Mouse (Mus musculus): ENCODE results near the gene Hoxb6. TPM values are rescaled to one million over a fixed set of nuclear protein-coding genes. Genes with fewer than 3 reads are reported as not detected.
A peak's percentile ranks its signal among the peaks of the same experiment; 100 is the strongest.

Gene Hoxb6
- polyA plus RNA-seq, 1 experiment: 13.7 TPM

DNA sequence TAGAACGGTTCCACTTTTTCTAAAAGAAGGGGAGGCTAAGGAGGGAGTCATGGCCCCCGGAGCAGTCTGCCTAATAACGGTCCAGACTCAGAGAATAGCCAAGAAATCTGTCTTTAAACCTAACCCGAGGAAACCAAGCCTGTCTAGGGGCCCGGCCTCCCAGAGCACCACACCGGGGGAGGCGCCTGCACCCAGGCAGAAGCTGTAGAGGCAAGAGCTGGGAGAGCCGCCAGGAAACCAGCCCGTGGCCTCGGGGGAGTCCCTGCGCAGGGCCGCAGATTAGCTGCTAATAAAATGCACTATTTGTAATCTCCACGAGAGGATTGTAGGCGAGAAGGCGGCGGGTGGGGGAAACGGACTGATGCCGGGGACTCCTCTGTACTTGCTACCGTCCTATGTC is 22.4 kb upstream of the Hoxb6 start:
- no peak for DNase-seq (ENCODE audit: low spot score)

DNA sequence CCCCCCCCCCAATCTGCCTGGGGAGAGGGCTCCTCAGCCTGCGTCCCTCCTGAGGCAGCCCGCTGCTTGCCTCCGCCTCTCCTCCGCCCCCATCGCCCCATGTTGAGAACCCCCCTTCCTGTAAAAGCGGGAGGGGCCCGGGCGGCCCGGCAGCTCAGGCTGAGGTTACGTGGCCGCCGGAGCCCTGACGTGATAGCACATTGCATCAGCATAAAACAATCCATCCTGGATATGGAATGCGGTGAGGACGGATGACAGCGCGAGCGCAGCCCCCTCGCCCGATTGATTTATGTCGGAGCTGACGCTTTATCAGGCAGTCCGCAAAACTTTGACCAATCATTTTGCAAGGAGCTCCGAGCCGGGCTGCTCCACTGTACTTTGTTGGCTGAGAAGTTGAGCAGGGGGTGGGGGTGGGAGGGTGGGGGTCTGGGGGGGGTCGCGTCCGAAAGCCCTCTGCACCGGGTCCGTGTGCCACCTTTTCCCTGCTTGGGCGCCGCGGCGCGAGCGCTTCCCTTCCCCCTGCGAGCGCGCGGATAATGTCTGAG is 21.2 kb upstream of the Hoxb6 start, which contains the start of gene Hoxb9:
Gene Hoxb9 (plus strand): TSS at position 462 of the 545 bp plus-strand sequence.
- no peak for DNase-seq (ENCODE audit: low spot score)

DNA sequence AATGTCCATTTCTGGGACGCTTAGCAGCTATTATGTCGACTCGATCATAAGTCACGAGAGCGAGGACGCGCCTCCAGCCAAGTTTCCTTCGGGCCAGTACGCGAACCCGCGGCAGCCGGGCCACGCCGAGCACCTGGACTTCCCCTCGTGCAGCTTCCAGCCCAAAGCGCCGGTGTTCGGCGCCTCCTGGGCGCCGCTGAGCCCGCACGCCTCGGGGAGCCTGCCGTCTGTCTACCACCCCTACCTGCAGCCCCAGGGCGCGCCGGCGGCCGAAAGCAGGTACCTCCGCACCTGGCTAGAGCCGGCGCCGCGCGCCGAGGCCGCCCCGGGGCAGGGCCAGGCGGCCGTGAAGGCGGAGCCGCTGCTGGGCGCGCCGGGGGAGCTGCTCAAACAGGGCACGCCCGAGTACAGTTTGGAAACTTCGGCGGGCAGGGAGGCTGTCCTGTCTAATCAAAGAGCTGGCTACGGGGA is 20.7 kb upstream of the Hoxb6 start:
- DNase-seq (ENCODE audit: low spot score): peak; percentile 54

DNA sequence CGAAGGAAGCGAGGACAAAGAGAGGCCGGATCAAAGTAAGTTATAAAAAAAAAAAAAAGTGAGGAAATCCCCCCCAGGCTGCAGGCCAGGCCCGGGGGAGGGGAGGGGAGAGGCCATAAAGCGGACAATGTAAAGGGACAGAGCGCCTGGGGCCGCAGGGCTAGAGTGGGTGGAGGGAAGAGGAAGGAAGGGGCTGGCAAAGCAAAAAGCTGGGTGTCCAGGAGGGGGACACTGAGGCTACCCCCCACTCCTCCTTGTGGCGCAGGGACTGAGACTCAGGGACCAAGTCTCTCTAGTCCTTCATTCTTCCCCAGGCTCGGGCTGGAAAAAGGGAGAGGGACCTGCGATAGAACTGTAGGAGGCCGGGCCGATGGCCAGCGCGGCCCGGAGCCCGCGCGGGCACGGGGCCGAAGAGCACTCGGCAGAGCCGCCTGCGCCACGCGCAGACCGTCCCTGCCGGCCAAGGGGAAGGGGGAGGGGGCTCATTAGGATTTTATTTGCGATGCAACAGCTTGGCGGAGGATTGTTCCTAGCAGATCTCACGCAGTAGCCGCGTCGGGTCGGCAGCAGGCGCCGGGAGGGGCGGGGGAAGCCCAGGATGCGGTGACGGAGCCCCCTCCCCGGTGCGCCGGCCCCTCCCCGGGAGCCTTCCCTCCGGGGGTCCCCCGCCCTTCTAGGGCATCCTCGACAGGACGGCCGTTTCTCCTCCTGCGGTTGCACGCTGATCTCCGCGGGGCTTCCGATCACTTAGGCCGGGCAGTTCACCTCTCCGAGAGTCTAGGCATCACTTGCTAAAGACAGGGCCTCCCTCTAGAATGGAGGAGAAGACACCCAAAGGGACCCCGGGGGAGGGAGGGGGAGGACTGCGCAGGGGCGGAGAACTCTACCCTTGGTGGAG is 20.0 kb upstream of the Hoxb6 start:
- no peak for DNase-seq (ENCODE audit: low spot score)

DNA sequence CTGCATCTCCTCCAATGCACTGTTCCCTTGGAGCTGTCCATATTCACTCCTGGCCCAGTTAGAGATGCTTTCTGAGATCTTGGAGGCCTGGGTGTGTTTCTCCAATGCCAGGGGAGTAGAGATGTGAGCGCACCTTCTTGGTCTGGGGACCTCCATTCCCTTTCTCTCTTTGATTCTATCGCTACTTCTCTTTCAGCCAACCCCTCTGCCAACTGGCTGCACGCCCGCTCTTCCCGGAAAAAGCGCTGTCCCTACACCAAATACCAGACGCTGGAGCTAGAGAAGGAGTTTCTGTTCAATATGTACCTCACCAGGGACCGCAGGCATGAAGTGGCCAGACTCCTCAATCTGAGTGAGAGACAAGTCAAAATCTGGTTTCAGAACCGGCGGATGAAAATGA is 17.8 kb upstream of the Hoxb6 start:
- DNase-seq (ENCODE audit: low spot score): no peak

DNA sequence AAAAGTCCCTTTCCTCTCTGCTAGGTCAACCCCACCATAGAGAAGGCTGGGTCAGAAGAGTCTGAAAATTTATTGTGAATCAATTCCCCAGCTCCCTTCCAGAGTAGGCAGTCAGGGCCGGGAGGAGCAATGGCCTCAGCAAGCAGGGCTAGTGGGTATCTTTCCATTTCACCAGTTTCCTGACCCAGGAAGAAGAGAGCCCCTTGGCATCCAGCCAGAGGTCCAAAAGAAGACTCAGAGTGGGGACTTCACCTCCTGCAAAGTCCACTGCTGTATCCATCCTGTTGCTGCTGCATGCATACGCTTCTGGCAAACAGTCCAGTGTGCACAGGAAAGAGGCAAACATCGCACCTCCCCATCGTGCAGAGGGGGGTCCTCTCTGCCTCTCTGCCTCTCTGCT is 16.4 kb upstream of the Hoxb6 start:
- no peak for DNase-seq (ENCODE audit: low spot score)

DNA sequence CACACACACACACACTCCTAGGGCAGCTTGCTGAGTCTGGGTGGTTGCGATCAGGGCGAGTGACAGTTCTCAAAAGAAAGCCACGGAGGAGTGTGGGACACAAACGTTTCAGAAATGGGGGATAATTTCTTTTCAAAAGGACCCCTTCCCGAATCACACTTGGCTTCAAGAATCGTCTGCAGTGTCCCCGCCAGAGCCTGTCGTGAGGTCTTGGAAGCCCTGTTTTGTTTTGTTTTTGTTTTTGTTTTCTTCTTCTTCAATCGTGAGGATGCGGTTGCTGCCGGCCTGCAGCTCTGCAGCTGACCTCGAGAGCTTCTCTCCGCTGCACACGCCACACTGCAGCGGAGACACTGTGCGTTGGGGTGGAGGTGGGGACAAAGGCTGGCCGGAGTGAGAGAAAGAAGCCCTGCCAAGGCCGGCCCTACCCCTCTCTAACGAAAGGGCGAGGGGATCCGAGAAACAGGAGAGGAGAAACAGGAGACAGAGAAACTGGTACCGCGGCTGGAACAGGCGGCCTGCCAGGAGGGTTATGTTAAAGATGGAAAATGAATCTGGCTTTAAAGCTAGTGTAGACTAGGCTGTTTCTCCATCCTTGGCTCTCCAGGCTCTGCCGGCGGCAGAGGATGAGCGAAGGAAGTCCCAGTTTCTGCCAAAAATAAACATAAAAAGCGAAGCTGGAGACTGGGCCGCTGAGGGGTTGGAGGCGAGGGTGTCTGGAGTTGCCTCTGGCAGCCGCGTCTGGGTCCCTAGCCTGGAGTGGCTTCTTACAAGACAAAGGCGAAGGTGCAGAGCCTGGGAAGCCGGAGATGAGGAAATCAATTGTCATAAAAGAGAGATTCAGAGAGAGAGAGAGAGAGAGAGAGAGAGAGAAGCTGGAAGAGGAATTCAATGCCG is 14.9 kb upstream of the Hoxb6 start:
- DNase-seq (ENCODE audit: low spot score): no peak

DNA sequence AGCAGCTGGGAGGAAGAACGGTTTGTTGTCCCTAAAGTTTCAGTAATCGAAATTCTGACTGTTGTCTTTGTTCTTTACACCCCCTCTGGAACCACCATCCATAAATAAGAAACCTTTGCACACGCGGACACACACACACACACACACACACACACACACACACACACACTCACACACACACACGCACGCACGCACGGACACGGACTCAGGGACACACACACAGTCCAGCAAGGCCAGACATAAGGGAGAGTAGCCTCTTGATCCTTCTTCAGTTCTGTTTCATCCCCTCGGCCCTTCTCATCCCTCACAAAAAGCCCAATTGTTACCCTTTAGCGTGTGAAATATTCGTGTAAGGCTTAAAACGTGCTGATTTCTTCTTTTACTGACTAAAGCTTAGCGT is 14.0 kb upstream of the Hoxb6 start:
- DNase-seq (ENCODE audit: low spot score): no peak

DNA sequence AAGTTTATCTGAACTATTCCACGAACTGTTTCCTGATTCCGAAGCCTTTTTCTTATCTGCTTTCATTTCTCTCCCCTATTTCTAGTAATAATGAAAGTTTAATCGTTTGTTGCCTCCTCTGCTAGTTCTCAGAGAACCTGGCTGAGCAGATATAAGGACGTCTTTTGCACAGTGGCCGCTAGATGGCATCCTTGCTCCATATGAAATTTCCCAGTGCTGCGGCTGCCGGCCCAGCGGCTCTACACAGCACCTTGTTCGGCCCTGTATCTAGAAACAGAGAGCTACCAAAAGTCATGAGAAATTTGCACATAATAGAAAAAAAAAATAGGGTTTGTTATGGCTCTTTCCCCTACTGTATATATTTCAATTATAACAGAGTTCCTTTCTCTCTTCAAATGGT is 13.5 kb upstream of the Hoxb6 start:
- peak; percentile 59 for DNase-seq (ENCODE audit: low spot score)

DNA sequence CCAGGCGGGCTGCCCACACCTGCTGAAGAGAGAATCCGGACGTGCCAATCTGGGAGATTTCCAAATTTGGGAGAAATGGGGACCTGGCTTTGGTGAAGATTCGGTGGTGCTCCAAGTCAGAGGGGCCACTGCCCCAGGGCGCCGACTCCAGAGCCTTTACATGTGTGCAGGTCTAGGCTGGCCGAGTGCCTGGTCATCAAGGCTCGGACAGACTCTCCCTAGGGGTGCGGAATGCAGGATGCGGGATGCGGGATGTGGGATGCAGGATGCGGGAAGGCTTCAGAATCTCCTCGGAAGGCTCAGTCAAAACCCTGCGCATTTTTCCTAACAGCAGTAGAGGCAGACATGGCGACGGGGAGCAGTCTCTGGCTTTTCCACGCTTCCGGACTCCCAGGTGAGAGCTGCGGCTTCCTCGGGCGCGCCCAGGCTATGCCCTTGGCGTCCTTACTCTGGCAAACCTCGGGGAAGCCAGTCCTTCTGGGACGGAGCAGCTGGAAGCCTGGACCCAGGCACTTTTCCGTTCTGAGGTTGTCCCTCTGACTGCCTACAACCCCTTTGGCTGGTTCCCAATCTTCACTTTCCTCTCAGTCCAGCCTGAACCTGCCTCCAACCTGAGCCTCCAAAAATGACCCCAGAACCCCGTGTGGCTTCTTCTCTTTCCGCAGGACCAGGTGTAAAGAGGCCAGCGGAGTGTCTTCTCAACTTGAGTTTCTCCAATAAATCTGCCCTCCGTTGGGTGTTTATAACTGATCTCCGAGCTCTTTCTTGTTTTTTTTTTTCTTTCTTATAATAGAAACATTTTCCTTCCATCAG is 12.6 kb upstream of the Hoxb6 start:
- no peak for DNase-seq (ENCODE audit: low spot score)

DNA sequence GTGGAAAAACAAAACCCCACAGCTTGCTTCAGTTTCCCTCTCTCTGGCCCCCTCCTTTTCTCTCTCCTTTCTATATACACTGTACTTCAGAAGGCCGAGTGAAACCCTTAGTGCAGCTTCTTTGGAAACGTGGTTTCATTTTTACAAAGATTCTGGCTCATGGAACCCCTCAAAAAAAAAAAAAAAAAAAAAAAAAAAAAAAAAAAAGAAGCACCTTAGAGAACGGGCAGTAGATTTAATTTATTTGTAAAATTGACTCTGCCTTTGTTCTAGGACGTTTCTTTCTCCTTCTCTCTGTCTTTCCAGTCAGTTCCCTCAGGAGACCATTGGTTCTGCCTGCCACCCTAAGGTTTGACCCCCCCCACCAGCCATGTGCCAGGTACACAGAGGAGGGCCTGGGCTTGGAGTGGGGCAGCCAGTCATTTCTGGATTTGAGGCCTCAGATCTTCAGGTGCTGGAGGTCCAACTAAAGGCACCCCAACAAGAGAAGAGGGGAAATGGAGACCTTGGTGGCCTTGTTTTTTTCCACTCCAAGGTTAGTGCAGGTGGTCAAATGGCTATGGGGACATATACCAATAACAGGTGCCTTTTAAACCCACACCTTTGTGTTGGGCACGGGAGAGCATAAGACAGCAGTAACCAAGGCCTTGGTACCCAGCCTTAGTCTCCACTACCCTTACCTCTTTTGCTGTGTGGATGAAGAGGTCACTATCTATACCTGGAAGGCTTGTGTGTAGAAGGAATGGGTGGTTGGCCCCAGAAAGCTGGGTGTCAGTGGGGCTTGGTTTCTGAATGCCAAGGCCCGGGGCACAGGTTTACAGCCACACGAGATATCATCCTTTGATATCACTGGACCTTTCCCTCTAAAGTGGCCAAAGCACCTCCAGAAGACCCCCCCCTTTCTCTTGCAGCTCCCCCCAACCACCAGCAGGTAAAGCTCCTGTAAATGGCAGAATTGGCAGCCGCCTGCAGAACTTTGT is 11.6 kb upstream of the Hoxb6 start:
- DNase-seq (ENCODE audit: low spot score): no peak

DNA sequence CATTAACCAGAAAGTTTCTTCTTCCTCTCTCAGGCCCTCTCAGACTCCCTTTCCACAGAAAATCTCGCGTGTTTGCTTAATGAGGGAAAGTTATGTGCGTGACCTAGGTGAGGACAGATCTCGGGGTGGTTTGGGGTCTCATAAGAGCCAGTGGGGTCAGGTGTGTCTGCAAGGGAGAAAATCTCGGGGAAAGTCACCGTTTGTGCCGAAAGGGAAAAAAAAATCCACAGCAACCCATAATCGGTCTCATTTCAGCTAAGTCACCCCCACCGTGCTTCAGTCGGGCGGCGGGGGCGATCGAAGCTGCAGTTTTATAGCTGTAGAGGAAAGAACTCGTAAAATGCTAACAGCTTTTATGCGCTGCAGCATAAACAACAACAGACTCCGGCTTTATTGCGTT is 10.9 kb upstream of the Hoxb6 start:
- no peak for DNase-seq (ENCODE audit: low spot score)

DNA sequence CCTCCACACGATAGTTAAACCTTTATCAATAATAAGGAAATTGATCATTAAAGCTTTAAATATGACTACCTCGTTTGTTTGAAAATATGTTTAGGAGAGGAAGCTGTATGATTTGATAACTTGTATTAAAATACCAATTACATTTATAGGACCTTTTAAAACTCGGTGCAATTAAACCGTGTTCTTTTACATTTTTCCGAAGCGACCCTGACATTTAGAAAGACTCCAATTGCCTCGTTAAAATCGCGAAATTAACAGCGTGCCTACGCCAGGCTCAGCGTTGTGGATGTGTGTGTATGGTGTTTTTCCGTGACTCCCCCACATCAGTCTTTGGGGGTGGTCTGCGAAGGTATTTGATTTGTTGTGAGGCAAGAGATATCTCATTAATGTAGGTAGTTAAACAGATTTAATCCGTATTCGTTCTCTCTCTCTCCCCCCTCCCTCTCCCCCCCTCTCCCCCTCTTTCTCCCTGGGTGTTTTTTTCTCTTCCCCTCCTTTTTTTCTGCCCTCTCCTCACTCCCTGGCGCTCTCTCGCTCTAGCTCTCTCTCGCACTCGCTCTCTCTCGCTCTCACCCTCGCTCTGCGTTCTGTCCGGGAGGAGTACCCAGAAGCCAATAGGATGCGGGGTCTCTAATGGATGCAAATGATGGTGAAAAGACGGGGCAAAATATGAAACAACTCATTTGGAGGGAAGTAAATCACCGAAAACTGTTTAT is 10.3 kb upstream of the Hoxb6 start, which contains the start of gene Hoxb8:
Gene Hoxb8 (plus strand): TSS at position 51 of the 716 bp plus-strand sequence.
- no peak for DNase-seq (ENCODE audit: low spot score)

DNA sequence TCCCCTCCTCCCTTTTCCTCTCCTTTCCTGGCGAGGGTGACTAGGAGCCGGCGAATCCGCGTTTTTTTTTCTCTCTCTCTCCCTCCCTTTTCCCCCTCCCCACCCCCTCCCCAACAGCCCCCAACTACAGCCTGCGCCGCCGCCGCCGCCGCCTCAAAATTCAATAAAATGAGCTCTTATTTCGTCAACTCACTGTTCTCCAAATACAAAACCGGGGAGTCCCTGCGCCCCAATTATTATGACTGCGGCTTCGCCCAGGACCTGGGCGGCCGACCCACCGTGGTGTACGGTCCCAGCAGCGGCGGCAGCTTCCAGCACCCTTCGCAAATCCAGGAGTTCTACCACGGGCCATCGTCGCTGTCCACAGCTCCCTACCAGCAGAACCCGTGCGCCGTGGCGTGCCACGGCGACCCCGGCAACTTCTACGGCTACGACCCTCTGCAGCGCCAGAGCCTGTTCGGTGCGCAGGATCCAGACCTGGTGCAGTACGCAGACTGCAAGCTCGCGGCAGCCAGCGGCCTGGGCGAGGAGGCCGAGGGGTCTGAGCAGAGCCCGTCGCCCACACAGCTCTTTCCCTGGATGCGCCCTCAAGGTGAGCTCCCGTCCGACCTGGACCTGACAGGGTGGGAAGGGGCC is 9.4 kb upstream of the Hoxb6 start:
- DNase-seq (ENCODE audit: low spot score): peak; percentile 49

DNA sequence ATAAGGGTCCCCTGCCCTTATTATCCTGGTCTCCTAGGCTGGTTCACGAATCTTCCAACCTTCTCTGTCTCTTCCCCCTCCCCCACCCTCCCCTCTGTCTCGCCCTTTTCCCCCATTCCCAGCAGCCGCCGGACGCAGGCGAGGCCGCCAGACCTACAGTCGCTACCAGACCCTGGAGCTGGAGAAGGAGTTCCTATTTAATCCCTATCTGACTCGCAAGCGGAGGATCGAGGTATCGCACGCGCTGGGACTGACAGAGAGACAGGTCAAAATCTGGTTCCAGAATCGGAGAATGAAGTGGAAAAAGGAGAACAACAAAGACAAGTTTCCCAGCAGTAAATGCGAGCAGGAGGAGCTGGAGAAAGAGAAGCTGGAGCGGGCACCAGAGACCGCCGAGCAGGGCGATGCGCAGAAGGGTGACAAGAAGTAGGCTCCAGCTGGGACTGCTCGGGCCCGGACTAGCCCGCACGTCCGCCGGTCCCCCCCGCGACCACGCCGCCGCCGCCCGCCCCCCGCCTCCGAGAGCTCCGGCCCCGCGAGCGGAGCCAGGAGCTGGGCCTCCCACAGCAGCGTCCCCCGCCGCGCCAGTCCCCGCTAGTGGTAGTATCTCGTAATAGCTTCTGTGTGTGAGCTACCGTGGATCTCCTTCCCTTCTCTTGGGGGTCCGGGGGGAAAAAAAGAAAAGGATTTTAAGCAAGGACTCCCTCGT is 8.1 kb upstream of the Hoxb6 start:
- DNase-seq (ENCODE audit: low spot score): peak; percentile 49

DNA sequence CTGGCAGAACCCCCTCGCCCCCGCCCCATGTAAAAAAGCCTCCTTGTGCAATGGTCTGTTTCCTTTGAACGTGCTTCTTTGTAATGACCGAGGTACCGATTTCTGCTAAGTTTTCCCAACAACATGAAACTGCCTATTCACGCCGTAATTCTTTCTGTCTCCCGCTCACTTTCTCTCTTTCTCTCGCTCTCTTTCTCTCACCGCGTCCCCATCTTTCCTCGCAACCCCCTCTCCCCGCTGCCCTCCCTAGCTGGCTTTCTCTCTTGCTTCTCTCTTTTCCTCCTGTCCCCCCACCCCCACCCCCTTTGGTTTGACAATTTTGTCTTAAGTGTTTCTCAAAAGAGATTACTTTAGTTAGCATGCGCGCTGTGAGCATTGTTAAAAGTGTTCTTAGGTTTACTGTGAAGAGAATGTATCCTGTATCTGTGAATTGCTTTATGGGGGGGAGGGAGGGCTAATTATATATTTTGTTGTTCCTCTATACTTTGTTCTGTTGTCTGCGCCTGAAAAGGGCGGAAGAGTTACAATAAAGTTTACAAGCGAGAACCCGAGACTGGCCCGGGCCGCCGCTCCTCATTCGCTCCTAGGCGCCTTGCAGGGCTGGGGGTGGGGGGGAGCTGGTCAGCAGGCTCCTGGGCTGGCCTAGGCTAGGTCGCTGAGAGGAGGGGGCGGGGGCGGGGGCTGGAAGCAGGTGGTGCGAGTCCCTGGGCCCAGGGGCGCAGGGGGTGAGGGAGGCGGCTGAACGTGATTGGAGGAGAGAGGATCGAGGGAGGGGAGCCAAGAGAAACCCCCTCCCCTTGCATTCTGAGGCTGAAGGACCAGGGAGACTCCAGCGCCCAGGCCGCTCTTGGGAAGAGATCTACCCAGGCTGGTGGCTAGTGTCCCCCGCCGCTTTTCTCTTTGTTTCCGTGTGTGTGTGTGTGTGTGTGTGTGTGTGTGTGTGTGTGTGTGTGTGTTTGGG is 7.2 kb upstream of the Hoxb6 start:
- no peak for DNase-seq (ENCODE audit: low spot score)

All from urinary bladder, adult 2 months (tissue).